Mouse (Mus musculus) intestine, embryonic 16.5 days (tissue): ENCODE data around the gene Ccdc102a. TPM values are rescaled to one million over a fixed set of nuclear protein-coding genes. Genes with fewer than 3 reads are reported as not detected.

Experiments used
- ATAC-seq: fragments of 200-750 bp; cut with Nextera tagmentation; 2 replicates; pipeline ENCODE4 v1.8.0; 2017; ENCODE audit warnings: moderate TSS enrichment, moderate library complexity
- H3K27ac ChIP-seq: fragments of 300-500 bp; sonication (generic); 2 replicates; pipeline ENCODE4 v1.5.1; 2014; ENCODE audit warnings: mild to moderate bottlenecking, low read length
- H3K27me3 ChIP-seq: fragments of 300-500 bp; sonication (generic); replicated peaks from 2 replicates; pipeline ENCODE4 v1.6.1; 2014; ENCODE audit warnings: low read length, control low read depth, mixed read lengths; ENCODE audit not compliant: control insufficient read depth, insufficient read depth
- H3K36me3 ChIP-seq: fragments of 300-500 bp; sonication (generic); 2 replicates; pipeline ENCODE4 v1.6.1; 2014; ENCODE audit warnings: low read length, control low read depth; ENCODE audit not compliant: control insufficient read depth, insufficient read depth
- H3K4me1 ChIP-seq: fragments of 300-500 bp; sonication (generic); 2 replicates; pipeline ENCODE4 v1.6.1; 2014; ENCODE audit warnings: low read length, control low read depth, mixed read lengths; ENCODE audit not compliant: control insufficient read depth, insufficient read depth
- H3K4me2 ChIP-seq: fragments of 300-500 bp; sonication (generic); 2 replicates; pipeline ENCODE4 v1.6.1; 2014; ENCODE audit warnings: low read depth, low read length, control low read depth
- H3K4me3 ChIP-seq: fragments of 300-500 bp; sonication (generic); 2 replicates; pipeline ENCODE4 v1.5.1; 2014; ENCODE audit warnings: mild to moderate bottlenecking, low read length
- H3K9ac ChIP-seq: fragments of 300-500 bp; sonication (generic); 2 replicates; pipeline ENCODE4 v1.6.1; 2014; ENCODE audit warnings: low read depth, low read length
- H3K9me3 ChIP-seq: fragments of 300-500 bp; sonication (generic); 2 replicates; pipeline ENCODE4 v1.6.1; 2016; ENCODE audit warnings: low read length, control low read depth; ENCODE audit not compliant: control insufficient read depth
- WGBS: fragments of 180-500 bp; shearing (Covaris S2); extraction: QIAGEN DNeasy Blood & Tissue Kit; methylation state at CpG from one replicate; pipeline ENCODE4 v1.1.7; 2014; 5-methylcytosine and 5-hydroxymethylcytosine counted together
- polyA plus RNA-seq: library from polyadenylated mRNA; unstranded; fragments of >200 nt; fragmentation: Nextera tagmentation; extraction: Ambion mirVana; gene quantifications from 2 replicates; pipeline ENCODE4 v1.2.1, GENCODE M21; 2015

Gene Ccdc102a
- polyA plus RNA-seq: 10.9 and 11.5 TPM in 2 replicates

GRCm38 (mm10) chr8:94917851-94918495 is at the start of gene Ccdc102a:
Gene Ccdc102a, minus strand, starts transcription at chr8:94918098.
- ATAC-seq: peak; percentile 73
- 3% methylated on average over 48 of the region's 51 CpGs for WGBS
- H3K27me3 ChIP-seq: no peaks in the 10 kb centered on the region
- peak within 1 kb of the TSS; percentile 65 for H3K4me3 ChIP-seq
- H3K4me1 ChIP-seq: peaks cover 51% of the 10 kb centered on the region
- H3K9me3 ChIP-seq: no peaks in the 10 kb centered on the region
- H3K27ac ChIP-seq: peak within 1 kb of the TSS; percentile 72
- H3K4me2 ChIP-seq: peak within 1 kb of the TSS; percentile 79
- no peaks in the 10 kb centered on the region for H3K36me3 ChIP-seq
- peak within 1 kb of the TSS; percentile 80 for H3K9ac ChIP-seq

- Histone ChIP-seq H3K4me1 (peaks cover 11% of the 10 kb centered on the region), H3K27me3 (no peaks in the 10 kb centered on the region), H3K4me3 (no peak overlapping the region), H3K9me3 (no peaks in the 10 kb centered on the region), H3K4me2 (no peak overlapping the region), H3K9ac (no peak overlapping the region), H3K27ac (peak overlapping the region; percentile 52; the same call in 1 of the 2 replicates), H3K36me3 (no peaks in the 10 kb centered on the region)
- ATAC-seq: no peak
- 72% methylated on average over 3 of the region's 3 CpGs for WGBS
Measured at GRCm38 (mm10) chr8:94967554-94967953, 49.7 kb upstream of the Ccdc102a start.

- no peaks in the 10 kb centered on the region for H3K27me3 ChIP-seq
- no peaks in the 10 kb centered on the region for H3K36me3 ChIP-seq
- H3K27ac ChIP-seq: peak overlapping the region; percentile 52
- no peak overlapping the region for H3K4me2 ChIP-seq
- H3K9ac ChIP-seq: no peak overlapping the region
- peaks cover 15% of the 10 kb centered on the region for H3K4me1 ChIP-seq
- H3K4me3 ChIP-seq: no peak overlapping the region
- peak; percentile 82 for ATAC-seq
- H3K9me3 ChIP-seq: no peaks in the 10 kb centered on the region
- 55% methylated on average over 4 of the region's 4 CpGs for WGBS
Measured at GRCm38 (mm10) chr8:94967071-94967470, 49.2 kb upstream of the Ccdc102a start.

GRCm38 (mm10) chr8:94966578-94966977 is 48.7 kb upstream of the Ccdc102a start:
- no peak overlapping the region for H3K4me3 ChIP-seq
- H3K9ac ChIP-seq: no peak overlapping the region
- H3K27ac ChIP-seq: peak overlapping the region; percentile 52
- no peaks in the 10 kb centered on the region for H3K36me3 ChIP-seq
- WGBS: 22% methylated on average over 7 of the region's 7 CpGs
- ATAC-seq: peak; percentile 30; the same call in 1 of the 2 replicates
- no peaks in the 10 kb centered on the region for H3K27me3 ChIP-seq
- peaks cover 20% of the 10 kb centered on the region for H3K4me1 ChIP-seq
- H3K9me3 ChIP-seq: no peaks in the 10 kb centered on the region
- H3K4me2 ChIP-seq: no peak overlapping the region

- no peaks in the 10 kb centered on the region for H3K27me3 ChIP-seq
- no peaks in the 10 kb centered on the region for H3K36me3 ChIP-seq
- H3K27ac ChIP-seq: peak overlapping the region; percentile 45
- no peaks in the 10 kb centered on the region for H3K9me3 ChIP-seq
- ATAC-seq: 0 out of 2 replicates have a peak, but pooled peaks have one; percentile 30
- no peak overlapping the region for H3K9ac ChIP-seq
- H3K4me1 ChIP-seq: peaks cover 22% of the 10 kb centered on the region
- H3K4me2 ChIP-seq: no peak overlapping the region
- 32% methylated on average over 10 of the region's 10 CpGs for WGBS
- H3K4me3 ChIP-seq: no peak overlapping the region
Measured at GRCm38 (mm10) chr8:94964828-94965227, 46.9 kb upstream of the Ccdc102a start.

GRCm38 (mm10) chr8:94962201-94962600 is 44.3 kb upstream of the Ccdc102a start:
- H3K4me1 ChIP-seq: peaks cover 22% of the 10 kb centered on the region
- H3K27me3 ChIP-seq: no peaks in the 10 kb centered on the region
- WGBS: 50% methylated on average over 1 of the region's 1 CpGs
- ATAC-seq: peak; percentile 83
- no peak overlapping the region for H3K4me2 ChIP-seq
- no peak overlapping the region for H3K9ac ChIP-seq
- H3K27ac ChIP-seq: peak overlapping the region; percentile 54
- H3K4me3 ChIP-seq: no peak overlapping the region
- no peaks in the 10 kb centered on the region for H3K36me3 ChIP-seq
- no peaks in the 10 kb centered on the region for H3K9me3 ChIP-seq

GRCm38 (mm10) chr8:94956078-94956574 is 38.2 kb upstream of the Ccdc102a start:
- ATAC-seq: 0 out of 2 replicates have a peak, but pooled peaks have one; percentile 8
- H3K9me3 ChIP-seq: no peaks in the 10 kb centered on the region
- 69% methylated on average over 1 of the region's 1 CpGs for WGBS
- H3K36me3 ChIP-seq: no peaks in the 10 kb centered on the region
- H3K4me1 ChIP-seq: peaks cover 12% of the 10 kb centered on the region
- no peak overlapping the region for H3K9ac ChIP-seq
- H3K4me3 ChIP-seq: no peak overlapping the region
- no peak overlapping the region for H3K27ac ChIP-seq
- no peaks in the 10 kb centered on the region for H3K27me3 ChIP-seq
- no peak overlapping the region for H3K4me2 ChIP-seq

- Histone ChIP-seq H3K4me2 (no peak overlapping the region), H3K27ac (peak overlapping the region; percentile 39), H3K9me3 (no peaks in the 10 kb centered on the region), H3K36me3 (no peaks in the 10 kb centered on the region), H3K4me1 (peaks cover 12% of the 10 kb centered on the region), H3K27me3 (no peaks in the 10 kb centered on the region), H3K9ac (peak overlapping the region; percentile 38), H3K4me3 (no peak overlapping the region)
- peak; percentile 84 for ATAC-seq
- WGBS: 18% methylated on average over 9 of the region's 9 CpGs
Measured at GRCm38 (mm10) chr8:94954921-94955758, 37.2 kb upstream of the Ccdc102a start.

GRCm38 (mm10) chr8:94954368-94954737 is 36.5 kb upstream of the Ccdc102a start:
- no peak overlapping the region for H3K4me3 ChIP-seq
- H3K9ac ChIP-seq: peak overlapping the region; percentile 38; the same call in 1 of the 2 replicates
- no peaks in the 10 kb centered on the region for H3K36me3 ChIP-seq
- H3K27me3 ChIP-seq: no peaks in the 10 kb centered on the region
- peaks cover 12% of the 10 kb centered on the region for H3K4me1 ChIP-seq
- no peak overlapping the region for H3K27ac ChIP-seq
- no peak overlapping the region for H3K4me2 ChIP-seq
- 61% methylated on average over 7 of the region's 7 CpGs for WGBS
- H3K9me3 ChIP-seq: no peaks in the 10 kb centered on the region
- ATAC-seq: no peak
